Mouse (Mus musculus): Measurements from ENCODE around the gene Olfr1427. TPM values are rescaled to one million over a fixed set of nuclear protein-coding genes. Genes with fewer than 3 reads are reported as not detected.

The Olfr1427 gene
- polyA plus RNA-seq (2012; rRNA removed) = not detected in 2 replicates

DNA sequence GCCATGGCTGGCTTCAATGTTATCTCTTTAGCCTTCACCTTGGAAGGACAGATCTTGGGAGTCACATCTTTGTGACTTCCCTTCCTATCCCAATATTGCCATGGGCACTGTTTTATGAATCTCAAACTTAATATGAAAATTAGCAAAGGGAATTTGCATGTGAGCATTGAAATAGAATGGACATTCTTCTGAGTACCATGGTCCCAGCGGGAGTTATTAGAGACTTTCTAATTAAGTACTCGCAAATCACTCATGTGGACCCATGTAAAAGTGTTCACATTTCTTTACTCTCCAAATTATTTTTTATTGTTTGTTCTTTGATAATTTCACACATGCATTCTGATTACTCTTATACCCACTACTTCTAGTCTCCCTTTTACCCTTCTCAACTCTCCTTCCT lies at the start of gene Olfr1427:
TSS of gene Olfr1427 (minus strand) at position 101 of the 400 bp plus-strand sequence.

DNA sequence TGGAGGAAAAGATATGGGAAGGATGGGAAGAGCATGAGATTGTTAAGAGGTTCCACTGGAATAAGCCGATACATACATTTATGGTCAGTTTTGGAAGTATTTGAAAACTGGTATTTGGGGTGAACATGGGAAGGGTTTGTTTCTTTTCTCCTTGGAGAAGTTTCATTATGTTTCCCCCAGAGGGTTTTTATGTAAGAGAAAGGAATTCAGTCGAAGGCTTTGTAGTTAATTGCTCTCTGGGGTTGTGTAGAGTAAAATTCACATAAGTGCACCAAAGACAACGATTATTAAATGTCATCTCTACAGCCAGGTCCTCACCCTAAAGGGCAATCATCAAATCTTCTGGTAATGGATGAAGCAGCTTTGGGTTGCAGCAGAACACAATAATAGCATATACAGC lies 20.0 kb upstream of the Olfr1427 start, which contains the start of gene Olfr76:
TSS of gene Olfr76 (minus strand) at position 101 of the 400 bp plus-strand sequence.

DNA sequence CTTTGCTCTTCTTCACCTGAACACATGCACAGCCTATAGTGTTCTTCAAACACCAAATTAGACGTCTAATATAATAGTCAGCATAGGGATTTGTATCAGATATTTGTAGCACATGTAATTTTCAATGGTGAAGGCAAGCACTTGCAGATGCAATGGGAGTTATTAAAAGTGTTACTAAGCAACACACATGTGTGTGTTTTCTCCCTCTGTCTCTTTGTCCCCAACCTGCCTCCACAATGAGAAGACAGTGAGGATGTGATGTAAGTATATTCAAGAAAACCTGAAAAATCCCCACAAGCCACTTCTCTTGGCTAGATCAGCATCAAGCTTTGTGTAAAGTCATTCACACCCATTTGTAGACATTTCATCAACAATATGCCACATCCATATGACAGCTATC lies 12.7 kb upstream of the Olfr1427 start, which contains the start of gene Olfr1428:
TSS of gene Olfr1428 (minus strand) at position 101 of the 400 bp plus-strand sequence.

DNA sequence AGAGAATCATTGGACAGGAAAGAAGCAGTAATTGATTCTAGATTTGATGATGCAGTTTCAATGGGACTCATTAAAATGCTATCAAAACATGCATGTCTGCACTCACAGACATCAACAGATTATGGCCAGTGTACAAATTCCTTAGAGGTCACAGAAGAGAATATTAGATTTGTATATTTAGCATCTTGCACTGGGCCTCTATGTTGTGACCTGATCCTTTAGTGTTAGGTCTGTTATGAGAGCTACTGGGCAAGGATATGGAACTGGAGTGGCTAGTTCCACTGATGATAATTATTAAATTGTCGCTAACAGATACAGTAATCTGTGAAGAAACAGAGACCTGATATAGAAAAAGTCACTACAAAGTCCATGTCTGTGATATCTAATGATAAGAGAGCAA lies 11.2 kb downstream of the Olfr1427 start, which contains the start of gene Olfr1426:
TSS of gene Olfr1426 (minus strand) at position 101 of the 400 bp plus-strand sequence.

DNA sequence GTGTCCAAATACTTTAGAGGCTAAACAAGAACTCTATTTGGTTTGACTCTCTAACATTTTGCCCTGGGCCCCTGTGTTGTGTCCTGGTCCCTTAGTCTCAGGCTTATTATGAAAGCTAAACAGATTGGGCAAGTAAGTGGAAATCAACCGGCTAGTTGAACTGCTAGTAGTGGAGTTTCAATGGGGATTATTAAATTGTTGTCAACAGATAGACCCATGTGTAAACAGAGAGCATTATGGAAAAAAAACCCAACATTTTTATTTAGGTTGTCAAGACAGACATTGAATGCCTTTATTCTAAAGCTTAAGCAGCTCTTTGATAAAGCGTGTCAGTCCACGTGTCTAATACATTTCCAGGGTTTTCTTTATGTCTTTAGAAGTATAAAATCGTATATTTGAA lies 25.5 kb downstream of the Olfr1427 start, which contains the start of gene Olfr1425:
TSS of gene Olfr1425 (minus strand) at position 101 of the 400 bp plus-strand sequence.

DNA sequence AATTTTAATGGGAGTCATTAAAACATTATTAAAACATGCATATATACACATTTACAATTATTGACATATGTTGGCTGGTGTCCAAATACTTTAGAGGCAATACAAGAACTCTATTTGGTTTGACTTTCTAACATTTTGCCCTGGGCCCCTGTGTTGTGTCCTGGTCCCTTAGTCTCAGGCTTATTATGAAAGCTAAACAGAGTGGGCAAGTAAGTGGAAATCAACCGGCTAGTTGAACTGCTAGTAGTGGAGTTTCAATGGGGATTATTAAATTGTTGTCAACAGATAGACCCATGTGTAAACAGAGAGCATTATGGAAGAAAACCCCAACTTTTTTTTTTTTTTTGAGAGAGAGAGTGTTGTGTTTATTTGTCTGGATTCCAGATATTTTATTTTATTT lies 40.6 kb downstream of the Olfr1427 start, which contains the start of gene Olfr1424:
TSS of gene Olfr1424 (minus strand) at position 101 of the 400 bp plus-strand sequence.

Other genes with a start within 250 kb of the Olfr1427 start
- gene Olfr1418, start 242.3 kb downstream of the Olfr1427 start, polyA plus RNA-seq (2012; rRNA removed) = not detected in 2 replicates
- gene Olfr1419, start 228.2 kb downstream of the Olfr1427 start, polyA plus RNA-seq (2012; rRNA removed) = not detected in 2 replicates
- gene Olfr1420, start 216.8 kb downstream of the Olfr1427 start, polyA plus RNA-seq (2012; rRNA removed) = not detected in 2 replicates
- gene Patl1, start 190.9 kb downstream of the Olfr1427 start, polyA plus RNA-seq (2012; rRNA removed) = 3.5 and 5.7 TPM in 2 replicates
- gene Osbp, start 137.4 kb downstream of the Olfr1427 start, polyA plus RNA-seq (2012; rRNA removed) = 3.5 and 5.6 TPM in 2 replicates
- gene Olfr1423, start 62.0 kb downstream of the Olfr1427 start, polyA plus RNA-seq (2012; rRNA removed) = not detected in 2 replicates
- not detected in 2 replicates for gene Olfr1424, start 40.7 kb downstream of the Olfr1427 start, polyA plus RNA-seq (2012; rRNA removed)
- not detected in 2 replicates for gene Olfr1425, start 25.6 kb downstream of the Olfr1427 start, polyA plus RNA-seq (2012; rRNA removed)
- gene Olfr1426, start 11.3 kb downstream of the Olfr1427 start, polyA plus RNA-seq (2012; rRNA removed) = not detected in 2 replicates
- gene Olfr1428, start 12.6 kb upstream of the Olfr1427 start, polyA plus RNA-seq (2012; rRNA removed) = not detected in 2 replicates
- gene Olfr76, start 19.9 kb upstream of the Olfr1427 start, polyA plus RNA-seq (2012; rRNA removed) = not detected in 2 replicates
- gene Olfr1555-ps1, start 66.8 kb upstream of the Olfr1427 start, polyA plus RNA-seq (2012; rRNA removed) = not detected in 2 replicates
- not detected in 2 replicates for gene Olfr1431, start 97.3 kb upstream of the Olfr1427 start, polyA plus RNA-seq (2012; rRNA removed)
- gene Olfr1432, start 129.3 kb upstream of the Olfr1427 start, polyA plus RNA-seq (2012; rRNA removed) = not detected in 2 replicates
- gene Olfr262, start 138.3 kb upstream of the Olfr1427 start, polyA plus RNA-seq (2012; rRNA removed) = not detected in 2 replicates
- not detected in 2 replicates for gene Olfr235, start 157.7 kb upstream of the Olfr1427 start, polyA plus RNA-seq (2012; rRNA removed)
- gene Olfr1434, start 176.5 kb upstream of the Olfr1427 start, polyA plus RNA-seq (2012; rRNA removed) = not detected in 2 replicates
- not detected in 2 replicates for gene Olfr1436, start 195.8 kb upstream of the Olfr1427 start, polyA plus RNA-seq (2012; rRNA removed)
- gene Olfr1437, start 221.8 kb upstream of the Olfr1427 start, polyA plus RNA-seq (2012; rRNA removed) = not detected in 2 replicates
- not detected in 2 replicates for gene Olfr1438-ps1, start 232.6 kb upstream of the Olfr1427 start, polyA plus RNA-seq (2012; rRNA removed)

All from stomach, adult 2 months (tissue).